Mouse (Mus musculus): Measurements from ENCODE around the gene Aff3. TPM values are rescaled to one million over a fixed set of nuclear protein-coding genes. Genes with fewer than 3 reads are reported as not detected.

The Aff3 gene
- polyA plus RNA-seq, 1 experiment from 2014 or later: 0.03 TPM

GRCm38 (mm10) chr1:38242559-38242958 is 422.2 kb downstream of the Aff3 start:
- Histone ChIP-seq H3K36me3 (ENCODE audit: inconsistent target) (no peaks in the 10 kb centered on the region), H3K4me3 (ENCODE audit: inconsistent target) (no peak overlapping the region), H3K79me2 (ENCODE audit: inconsistent target) (no peaks in the 10 kb centered on the region), H3K27ac (no peak overlapping the region)
- WGBS (ENCODE audit: missing documents): 72% methylated on average over 4 of the region's 4 CpGs

GRCm38 (mm10) chr1:38241801-38242200 is 423.0 kb downstream of the Aff3 start:
- Histone ChIP-seq H3K4me3 (ENCODE audit: inconsistent target) (no peak overlapping the region), H3K79me2 (ENCODE audit: inconsistent target) (no peaks in the 10 kb centered on the region), H3K27ac (no peak overlapping the region), H3K36me3 (ENCODE audit: inconsistent target) (no peaks in the 10 kb centered on the region)
- WGBS (ENCODE audit: missing documents): 89% methylated on average over 4 of the region's 4 CpGs

GRCm38 (mm10) chr1:38241221-38241666 is 423.5 kb downstream of the Aff3 start:
- H3K36me3 ChIP-seq (ENCODE audit: inconsistent target): no peaks in the 10 kb centered on the region
- 94% methylated on average over 6 of the region's 6 CpGs for WGBS (ENCODE audit: missing documents)
- no peak overlapping the region for H3K4me3 ChIP-seq (ENCODE audit: inconsistent target)
- no peaks in the 10 kb centered on the region for H3K79me2 ChIP-seq (ENCODE audit: inconsistent target)
- H3K27ac ChIP-seq: no peak overlapping the region

GRCm38 (mm10) chr1:38240438-38241220 is 424.1 kb downstream of the Aff3 start:
- no peaks in the 10 kb centered on the region for H3K36me3 ChIP-seq (ENCODE audit: inconsistent target)
- 92% methylated on average over 9 of the region's 9 CpGs for WGBS (ENCODE audit: missing documents)

GRCm38 (mm10) chr1:38239516-38239915 is 425.2 kb downstream of the Aff3 start:
- H3K27ac ChIP-seq: no peak overlapping the region
- no peaks in the 10 kb centered on the region for H3K79me2 ChIP-seq (ENCODE audit: inconsistent target)
- 93% methylated on average over 16 of the region's 16 CpGs for WGBS (ENCODE audit: missing documents)
- H3K36me3 ChIP-seq (ENCODE audit: inconsistent target): no peaks in the 10 kb centered on the region
- H3K4me3 ChIP-seq (ENCODE audit: inconsistent target): no peak overlapping the region

More at GRCm38 (mm10) chr1:38240438-38241220, 424.1 kb downstream of the Aff3 start:
- Histone ChIP-seq H3K79me2 (ENCODE audit: inconsistent target) (no peaks in the 10 kb centered on the region), H3K4me3 (ENCODE audit: inconsistent target) (no peak overlapping the region), H3K27ac (no peak overlapping the region)

GRCm38 (mm10) chr1:38237831-38238230 is 426.9 kb downstream of the Aff3 start:
- Histone ChIP-seq H3K79me2 (ENCODE audit: inconsistent target) (no peaks in the 10 kb centered on the region), H3K27ac (no peak overlapping the region), H3K4me3 (ENCODE audit: inconsistent target) (no peak overlapping the region), H3K36me3 (ENCODE audit: inconsistent target) (no peaks in the 10 kb centered on the region)
- WGBS (ENCODE audit: missing documents): 83% methylated on average over 9 of the region's 9 CpGs

- H3K4me3 ChIP-seq (ENCODE audit: inconsistent target): no peak overlapping the region
- no peak overlapping the region for H3K27ac ChIP-seq
- WGBS (ENCODE audit: missing documents): 55% methylated on average over 7 of the region's 7 CpGs
- H3K79me2 ChIP-seq (ENCODE audit: inconsistent target): no peaks in the 10 kb centered on the region
- no peaks in the 10 kb centered on the region for H3K36me3 ChIP-seq (ENCODE audit: inconsistent target)
Observed at GRCm38 (mm10) chr1:38237027-38237787, 427.5 kb downstream of the Aff3 start.

- H3K79me2 ChIP-seq (ENCODE audit: inconsistent target): no peaks in the 10 kb centered on the region
- no peaks in the 10 kb centered on the region for H3K36me3 ChIP-seq (ENCODE audit: inconsistent target)
- H3K4me3 ChIP-seq (ENCODE audit: inconsistent target): no peak overlapping the region
- H3K27ac ChIP-seq: no peak overlapping the region
- WGBS (ENCODE audit: missing documents): 65% methylated on average over 5 of the region's 5 CpGs
Observed at GRCm38 (mm10) chr1:38233121-38233520, 431.6 kb downstream of the Aff3 start.

GRCm38 (mm10) chr1:38230041-38230440 is 434.7 kb downstream of the Aff3 start:
- WGBS (ENCODE audit: missing documents): 96% methylated on average over 8 of the region's 8 CpGs
- Histone ChIP-seq H3K4me3 (ENCODE audit: inconsistent target) (no peak overlapping the region), H3K79me2 (ENCODE audit: inconsistent target) (no peaks in the 10 kb centered on the region), H3K36me3 (ENCODE audit: inconsistent target) (no peaks in the 10 kb centered on the region), H3K27ac (no peak overlapping the region)

- H3K79me2 ChIP-seq (ENCODE audit: inconsistent target): no peaks in the 10 kb centered on the region
- WGBS (ENCODE audit: missing documents): 87% methylated on average over 4 of the region's 4 CpGs
Observed at GRCm38 (mm10) chr1:38228806-38229205, 435.9 kb downstream of the Aff3 start.

GRCm38 (mm10) chr1:38225166-38225565 is 439.6 kb downstream of the Aff3 start:
- no peaks in the 10 kb centered on the region for H3K79me2 ChIP-seq (ENCODE audit: inconsistent target)
- no peaks in the 10 kb centered on the region for H3K36me3 ChIP-seq (ENCODE audit: inconsistent target)
- no peak overlapping the region for H3K27ac ChIP-seq
- no peak overlapping the region for H3K4me3 ChIP-seq (ENCODE audit: inconsistent target)
- 91% methylated on average over 3 of the region's 3 CpGs for WGBS (ENCODE audit: missing documents)

More at GRCm38 (mm10) chr1:38228806-38229205, 435.9 kb downstream of the Aff3 start:
- Histone ChIP-seq H3K4me3 (ENCODE audit: inconsistent target) (no peak overlapping the region), H3K36me3 (ENCODE audit: inconsistent target) (no peaks in the 10 kb centered on the region), H3K27ac (no peak overlapping the region)

GRCm38 (mm10) chr1:38222160-38222559 is 442.6 kb downstream of the Aff3 start:
- WGBS (ENCODE audit: missing documents): 93% methylated on average over 1 of the region's 1 CpGs

GRCm38 (mm10) chr1:38221431-38221830 is 443.3 kb downstream of the Aff3 start:
- Histone ChIP-seq H3K4me3 (ENCODE audit: inconsistent target) (no peak overlapping the region), H3K27ac (no peak overlapping the region), H3K36me3 (ENCODE audit: inconsistent target) (no peaks in the 10 kb centered on the region), H3K79me2 (ENCODE audit: inconsistent target) (no peaks in the 10 kb centered on the region)
- WGBS (ENCODE audit: missing documents): 87% methylated on average over 8 of the region's 8 CpGs

More at GRCm38 (mm10) chr1:38222160-38222559, 442.6 kb downstream of the Aff3 start:
- Histone ChIP-seq H3K79me2 (ENCODE audit: inconsistent target) (no peaks in the 10 kb centered on the region), H3K4me3 (ENCODE audit: inconsistent target) (no peak overlapping the region), H3K36me3 (ENCODE audit: inconsistent target) (no peaks in the 10 kb centered on the region), H3K27ac (no peak overlapping the region)

- Histone ChIP-seq H3K79me2 (ENCODE audit: inconsistent target) (no peaks in the 10 kb centered on the region), H3K36me3 (ENCODE audit: inconsistent target) (no peaks in the 10 kb centered on the region), H3K27ac (no peak overlapping the region), H3K4me3 (ENCODE audit: inconsistent target) (no peak overlapping the region)
- WGBS (ENCODE audit: missing documents): 87% methylated on average over 31 of the region's 31 CpGs
Observed at GRCm38 (mm10) chr1:38217912-38218795, 446.6 kb downstream of the Aff3 start.
